In genomic region chr9:49450491-49450890, GRCm38 (mm10) we compare ENCODE assay signal across 24 mouse cellular contexts. TPM values are rescaled to one million over a fixed set of nuclear protein-coding genes. Genes with fewer than 3 reads are reported as not detected.
"Had no signal": no experiment of that assay in that cellular context is flagged by ENCODE, and none has a peak within 500 bp of the region (broad histone marks: within the 10 kb centered on the region; RNA-seq: fewer than 3 reads in every experiment).

No protein-coding gene starts in this region.

- H3K27ac ChIP-seq: lung, embryonic 15.5 days; macrophage; midbrain, embryonic 13.5 days; midbrain, embryonic 15.5 days; neural tube, embryonic 12.5 days had no signal

- H3K4me1 ChIP-seq: lung, embryonic 15.5 days; megakaryocyte, embryonic 14.5 days; midbrain, embryonic 13.5 days; midbrain, embryonic 15.5 days; neural tube, embryonic 12.5 days had no signal

- H3K36me3 ChIP-seq: lung, embryonic 15.5 days; midbrain, embryonic 13.5 days; midbrain, embryonic 15.5 days; neural tube, embryonic 12.5 days had no signal

- DNase-seq: liver, postnatal 0 days; lung, adult 2 months; lung, postnatal 14 days; lung, postnatal 36 days; retina, postnatal 1 day; right cerebral cortex, adult 18-20 months; right cerebral cortex, postnatal 25 days; right cerebral cortex, postnatal 4 days; spleen, adult 18-20 months; thymus, adult 2 months; thymus, postnatal 25 days; thymus, postnatal 4 days had no signal

- ATAC-seq: liver, postnatal 0 days; lung, postnatal 0 days; midbrain, embryonic 13.5 days; midbrain, embryonic 15.5 days had no signal

- H3K9ac ChIP-seq: liver, postnatal 0 days; lung, embryonic 15.5 days; midbrain, embryonic 13.5 days; midbrain, embryonic 15.5 days; neural tube, embryonic 12.5 days had no signal

- H3K4me3 ChIP-seq: lung, embryonic 15.5 days; megakaryocyte, embryonic 14.5 days; midbrain, embryonic 13.5 days; midbrain, embryonic 15.5 days; neural tube, embryonic 12.5 days had no signal

- H3K27me3 ChIP-seq: lung, embryonic 15.5 days; megakaryocyte, embryonic 14.5 days; midbrain, embryonic 13.5 days; midbrain, embryonic 15.5 days; neural tube, embryonic 12.5 days had no signal

RNA-seq across cellular contexts. Expression of gene Ankk1, which starts 23.7 kb away (rescaled TPM):
- total RNA-seq: megakaryocyte progenitor cell, adult 5-6 weeks; midbrain, postnatal 0 days; monocyte, adult 5-6 weeks had no signal
- polyA plus RNA-seq: liver, postnatal 0 days; lung, embryonic 15.5 days; macrophage; midbrain, embryonic 11.5 days; midbrain, embryonic 13.5 days; midbrain, embryonic 15.5 days; midbrain, postnatal 0 days; neural tube, embryonic 12.5 days; small intestine, adult 2 months had no signal
